Mouse (Mus musculus): ENCODE measurements around the gene Rnf4. TPM values are rescaled to one million over a fixed set of nuclear protein-coding genes. Genes with fewer than 3 reads are reported as not detected.

The Rnf4 gene
- total and polyA plus RNA-seq, 3 experiments = 60.3 to 117 (median 112) TPM

DNA sequence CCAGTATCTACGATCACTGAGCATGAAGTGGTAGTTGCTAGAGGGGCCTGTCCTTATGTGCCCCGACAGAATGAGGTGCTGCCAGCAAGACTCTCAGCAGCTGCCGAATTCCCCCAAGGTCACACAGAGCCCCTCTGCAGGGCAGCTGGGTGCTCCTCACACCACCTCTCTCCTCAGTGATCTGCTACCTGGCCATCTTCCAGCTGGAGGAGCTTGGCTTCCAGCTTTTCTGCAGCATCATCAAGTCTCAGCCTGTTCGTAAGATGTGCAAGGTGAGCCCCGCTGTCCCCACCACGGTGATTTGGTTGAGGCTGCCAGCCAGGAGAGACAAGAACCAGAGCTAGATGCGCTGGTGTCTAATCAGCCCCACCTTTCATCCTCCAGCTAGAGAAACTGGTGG, 33.7 kb upstream of the Rnf4 start:
- H3K27ac ChIP-seq (ENCODE audit: insufficient read depth, low read depth) = no peak overlapping the region
- no peak overlapping the region for H3K4me3 ChIP-seq (replicated peaks in 1 of 3; ENCODE audit: low read depth in 2 of 3, low read length in 2 of 3, poor library complexity in 1 of 3)
- H3K79me2 ChIP-seq (replicated peaks; ENCODE audit: control insufficient read depth, extremely low read depth, insufficient read depth, poor library complexity, severe bottlenecking) = no peaks in the 10 kb centered on the region
- dilution Hi-C loops (cut with MboI; ENCODE audit: extremely low pct_ligation_motif_present, extremely low pct_unique_long_range_greater_than_20kb, low sequenced_read_pairs) (no loop called here), in situ Hi-C loops (cut with MboI; ENCODE audit: low pct_ligation_motif_present, low pct_unique_long_range_greater_than_20kb, low sequenced_read_pairs) (no loop called here)
- DNase-seq (ENCODE audit: extremely low read depth) = no peak
- no peak overlapping the region for H3K4me2 ChIP-seq (ENCODE audit: insufficient read depth, low read depth, poor library complexity, severe bottlenecking)
- peaks cover 40% of the 10 kb centered on the region for H3K27me3 ChIP-seq (replicated peaks)
- no peaks in the 10 kb centered on the region for H3K9me3 ChIP-seq (replicated peaks; ENCODE audit: low read length)
- no peaks in the 10 kb centered on the region for H3K36me3 ChIP-seq (replicated peaks in 1 of 2; ENCODE audit: control insufficient read depth in 1 of 2, insufficient read depth in 1 of 2, low read length in 1 of 2)
- TF ChIP-seq TCF12 (IDR thresholded peaks at IDR 0.05; ENCODE audit: low read depth, low read length) (no peak), NRF1 (IDR thresholded peaks at IDR 0.05; ENCODE audit: low read depth, low read length) (no peak), USF2 (conservative IDR thresholded peaks at IDR 0.05; ENCODE audit: low read depth, low read length) (no peak), TBP (conservative IDR thresholded peaks at IDR 0.05; ENCODE audit: low read depth, low read length) (no peak)
- peaks cover 0 to 4% of the 10 kb centered on the region in 2 experiments; a peak in 1 of 4 replicates for H3K4me1 ChIP-seq (ENCODE audit: control insufficient read depth in 1 of 2, insufficient read depth in 2 of 2)
- H3K9ac ChIP-seq (ENCODE audit: insufficient read depth, low read depth) = no peak overlapping the region

DNA sequence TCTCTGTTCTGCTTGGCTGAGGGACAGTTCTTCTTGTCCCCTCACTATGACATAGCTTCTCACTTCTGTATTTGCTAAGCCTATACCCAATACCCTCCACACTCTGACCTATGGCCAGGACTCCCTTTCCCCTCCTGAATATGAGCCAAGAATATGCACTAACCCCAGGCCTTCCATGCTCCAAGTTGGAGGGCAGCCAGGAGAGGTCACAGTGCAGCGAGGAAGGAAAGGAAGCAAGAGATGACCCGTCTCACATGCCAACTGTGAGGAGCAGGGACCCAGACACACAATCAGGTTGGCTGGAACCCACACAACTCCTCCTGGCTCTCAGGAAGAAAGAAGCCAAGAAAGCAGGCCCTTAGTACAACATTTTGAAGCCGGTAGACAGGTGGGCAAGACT, 27.1 kb upstream of the Rnf4 start:
- H3K4me2 ChIP-seq (ENCODE audit: insufficient read depth, low read depth, poor library complexity, severe bottlenecking) = no peak overlapping the region
- H3K27ac ChIP-seq (ENCODE audit: insufficient read depth, low read depth) = no peak overlapping the region
- H3K36me3 ChIP-seq (replicated peaks in 1 of 2; ENCODE audit: control insufficient read depth in 1 of 2, insufficient read depth in 1 of 2, low read length in 1 of 2) = no peaks in the 10 kb centered on the region
- H3K27me3 ChIP-seq (replicated peaks) = peaks cover 20% of the 10 kb centered on the region
- no peaks in the 10 kb centered on the region for H3K9me3 ChIP-seq (replicated peaks; ENCODE audit: low read length)
- H3K4me1 ChIP-seq (ENCODE audit: control insufficient read depth in 1 of 2, insufficient read depth in 2 of 2) = peaks cover 0 to 4% of the 10 kb centered on the region in 2 experiments; a peak in 1 of 4 replicates
- dilution Hi-C loops (cut with MboI; ENCODE audit: extremely low pct_ligation_motif_present, extremely low pct_unique_long_range_greater_than_20kb, low sequenced_read_pairs) = no loop called here
- in situ Hi-C loops (cut with MboI; ENCODE audit: low pct_ligation_motif_present, low pct_unique_long_range_greater_than_20kb, low sequenced_read_pairs) = no loop called here
- no peak overlapping the region for H3K4me3 ChIP-seq (replicated peaks in 1 of 3; ENCODE audit: low read depth in 2 of 3, low read length in 2 of 3, poor library complexity in 1 of 3)
- DNase-seq (ENCODE audit: extremely low read depth) = no peak
- H3K9ac ChIP-seq (ENCODE audit: insufficient read depth, low read depth) = no peak overlapping the region
- no peaks in the 10 kb centered on the region for H3K79me2 ChIP-seq (replicated peaks; ENCODE audit: control insufficient read depth, extremely low read depth, insufficient read depth, poor library complexity, severe bottlenecking)
- TF ChIP-seq ZC3H11A (IDR thresholded peaks at IDR 0.05; ENCODE audit: low read depth, low read length) (no peak), MAX (IDR thresholded peaks at IDR 0.05; ENCODE audit: low read length) (no peak), UBTF (IDR thresholded peaks at IDR 0.05; ENCODE audit: low read depth, low read length) (no peak), ZMIZ1 (IDR thresholded peaks at IDR 0.05; ENCODE audit: low read depth, low read length) (no peak), NELFE (IDR thresholded peaks at IDR 0.05; ENCODE audit: low read depth, low read length) (no peak), ZKSCAN1 (IDR thresholded peaks at IDR 0.05; ENCODE audit: borderline replicate concordance, low read depth, low read length) (no peak), ZNF384 (IDR thresholded peaks at IDR 0.05; ENCODE audit: low read depth, low read length) (no peak), RAD21 (IDR thresholded peaks at IDR 0.05; ENCODE audit: low read depth, low read length) (no peak), HCFC1 (IDR thresholded peaks at IDR 0.05; ENCODE audit: low read depth, low read length) (no peak), TBP (conservative IDR thresholded peaks at IDR 0.05; ENCODE audit: low read depth, low read length) (no peak), USF2 (conservative IDR thresholded peaks at IDR 0.05; ENCODE audit: low read depth, low read length) (no peak), POLR2AphosphoS2 (IDR thresholded peaks at IDR 0.05; ENCODE audit: low read depth, low read length) (no peak), TCF12 (IDR thresholded peaks at IDR 0.05; ENCODE audit: low read depth, low read length) (no peak), JUN (IDR thresholded peaks at IDR 0.05; ENCODE audit: insufficient read depth, low read depth, low read length) (no peak), E2F4 (IDR thresholded peaks at IDR 0.05; ENCODE audit: insufficient replicate concordance, low read depth, low read length) (no peak), MEF2A (IDR thresholded peaks at IDR 0.05; ENCODE audit: borderline replicate concordance, low read depth, low read length) (no peak)
